Mouse (Mus musculus) bone marrow macrophage, adult 2 months (primary cell): ENCODE data around the gene Tulp4.

Source experiments
- CTCF ChIP-seq: IDR thresholded peaks from 2 replicates; pipeline ENCODE4 v1.5.1; 2012; ENCODE audit warnings: low read depth, mild to moderate bottlenecking, low read length, moderate library complexity
- POLR2A ChIP-seq: IDR thresholded peaks from 2 replicates; pipeline ENCODE4 v1.6.1; 2012; ENCODE audit warnings: mild to moderate bottlenecking, low read depth, low read length, borderline replicate concordance

- no peak for TF ChIP-seq POLR2A
- TF ChIP-seq CTCF = no peak
Observed at GRCm38 (mm10) chr17:6062793-6063192, 43.4 kb upstream of the Tulp4 start.
